Mouse (Mus musculus) spleen, postnatal 4 days (tissue): ENCODE data around the gene Tjp3.

Source experiments
- DNase-seq, 2 experiments: peaks; one replicate each; pipeline ENCODE4 v3.0.0; 2022; ENCODE audit warnings: low spot score in 2 of 2

Gene Tjp3

GRCm38 (mm10) chr10:81319741-81320549 is 28.6 kb upstream of the Tjp3 start:
- DNase-seq: peak in 1 of 2 experiments; percentile 94

- DNase-seq: no peak
These were observed 27.9 kb upstream of the Tjp3 start for GRCm38 (mm10) chr10:81319330-81319699.

DNA sequence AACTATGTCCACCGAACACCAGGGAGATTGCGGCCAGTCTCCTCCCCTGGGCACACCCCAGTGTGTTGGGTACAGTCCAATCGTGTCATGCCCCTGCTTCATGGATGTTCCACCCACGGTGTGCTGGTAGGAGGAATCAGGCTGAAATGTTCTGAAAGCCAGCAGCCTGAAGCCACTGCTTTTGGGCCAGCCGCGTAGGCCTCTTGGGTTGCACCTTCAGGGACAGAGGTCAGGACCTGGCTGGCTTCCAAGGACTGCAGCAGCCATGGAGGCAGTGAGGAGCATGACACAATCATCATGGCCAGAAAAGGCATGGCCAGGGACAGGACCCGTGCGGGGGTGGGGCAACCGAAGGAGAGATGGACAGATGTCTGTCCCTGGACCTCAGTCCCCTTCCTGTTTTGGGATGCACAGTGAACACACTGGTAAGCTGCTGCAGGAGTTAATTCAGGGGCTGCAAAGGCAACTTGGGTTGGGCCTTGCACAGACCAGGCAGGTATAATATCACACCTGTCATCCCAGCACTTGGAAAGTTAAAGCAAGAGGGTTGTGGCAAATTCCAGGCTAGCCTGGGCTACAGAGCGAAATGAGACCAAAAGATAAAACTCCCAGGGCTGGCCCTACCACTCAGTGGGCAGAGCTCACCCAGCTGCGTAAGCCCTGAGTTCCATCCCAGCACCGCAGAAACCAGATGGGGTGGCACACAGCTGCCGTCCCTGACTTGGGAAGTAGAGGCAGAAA is 27.4 kb upstream of the Tjp3 start:
- DNase-seq: no peak

GRCm38 (mm10) chr10:81317273-81317672 is 25.9 kb upstream of the Tjp3 start:
- DNase-seq: no peak

- DNase-seq: no peak
These were observed 25.1 kb upstream of the Tjp3 start for GRCm38 (mm10) chr10:81316338-81317060.

DNA sequence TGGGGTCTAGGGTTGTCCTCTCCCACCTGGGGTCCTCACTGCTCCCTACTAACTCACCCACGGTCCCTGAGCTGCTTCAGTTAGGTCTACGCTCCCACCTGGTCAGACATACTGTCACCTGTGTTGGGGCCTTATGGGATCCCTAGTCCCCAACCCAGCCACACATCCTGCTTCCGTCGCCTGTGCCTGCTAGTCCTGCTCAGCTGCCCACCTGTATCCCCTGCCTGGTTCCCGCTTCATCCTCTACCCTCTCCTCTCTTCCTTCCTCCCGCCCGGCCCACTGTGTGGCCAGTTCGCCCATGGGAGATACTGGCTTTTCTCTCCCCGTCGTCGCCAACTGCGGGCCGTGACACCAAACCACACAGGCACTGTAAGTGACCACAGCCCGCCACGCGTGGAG is 24.2 kb upstream of the Tjp3 start:
- no peak for DNase-seq

- no peak for DNase-seq
These were observed 22.8 kb upstream of the Tjp3 start for GRCm38 (mm10) chr10:81314201-81314600.

- DNase-seq: no peak
These were observed 22.2 kb upstream of the Tjp3 start for GRCm38 (mm10) chr10:81313581-81313980.

DNA sequence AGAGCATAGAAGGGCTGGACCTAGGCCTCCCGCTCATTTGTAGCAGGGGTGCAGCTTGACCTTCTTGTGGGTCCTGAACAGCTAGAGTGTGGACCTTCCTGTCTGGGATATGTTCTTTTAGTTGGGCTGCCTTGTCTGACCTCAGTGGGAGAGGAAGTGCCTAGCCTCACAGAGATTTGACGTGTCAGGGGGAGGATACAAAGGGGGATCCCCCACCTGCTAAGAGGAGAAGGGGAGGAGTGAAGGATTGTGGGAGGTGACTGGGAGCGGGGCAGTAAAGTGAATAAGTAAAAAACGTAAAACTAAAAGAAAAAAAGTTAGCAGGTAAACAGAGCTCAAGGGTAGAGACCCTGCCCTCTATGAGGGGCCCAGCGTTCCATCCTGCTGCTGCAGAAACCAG is 18.2 kb upstream of the Tjp3 start:
- no peak for DNase-seq

GRCm38 (mm10) chr10:81306837-81307682 is 15.7 kb upstream of the Tjp3 start:
- DNase-seq: no peak

GRCm38 (mm10) chr10:81306173-81306668 is 14.8 kb upstream of the Tjp3 start:
- no peak for DNase-seq

DNA sequence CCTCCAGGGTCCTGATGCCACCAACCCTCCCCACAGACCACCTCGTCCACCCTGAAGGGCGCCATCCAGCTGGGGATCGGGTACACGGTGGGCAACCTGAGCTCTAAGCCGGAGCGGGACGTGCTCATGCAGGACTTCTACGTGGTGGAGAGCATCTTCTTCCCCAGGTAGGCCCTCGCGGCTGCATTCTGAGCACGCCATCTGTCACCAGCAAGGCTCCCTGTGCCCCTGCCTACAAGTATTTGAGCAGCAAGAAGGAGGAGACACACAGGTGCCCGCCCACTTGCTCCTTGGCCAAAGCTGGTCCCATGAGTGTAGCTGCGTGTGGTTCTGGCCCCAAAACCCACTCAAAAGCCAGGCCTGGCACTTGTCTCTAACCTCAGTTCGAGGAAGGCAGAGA is 14.3 kb upstream of the Tjp3 start:
- DNase-seq: no peak

DNA sequence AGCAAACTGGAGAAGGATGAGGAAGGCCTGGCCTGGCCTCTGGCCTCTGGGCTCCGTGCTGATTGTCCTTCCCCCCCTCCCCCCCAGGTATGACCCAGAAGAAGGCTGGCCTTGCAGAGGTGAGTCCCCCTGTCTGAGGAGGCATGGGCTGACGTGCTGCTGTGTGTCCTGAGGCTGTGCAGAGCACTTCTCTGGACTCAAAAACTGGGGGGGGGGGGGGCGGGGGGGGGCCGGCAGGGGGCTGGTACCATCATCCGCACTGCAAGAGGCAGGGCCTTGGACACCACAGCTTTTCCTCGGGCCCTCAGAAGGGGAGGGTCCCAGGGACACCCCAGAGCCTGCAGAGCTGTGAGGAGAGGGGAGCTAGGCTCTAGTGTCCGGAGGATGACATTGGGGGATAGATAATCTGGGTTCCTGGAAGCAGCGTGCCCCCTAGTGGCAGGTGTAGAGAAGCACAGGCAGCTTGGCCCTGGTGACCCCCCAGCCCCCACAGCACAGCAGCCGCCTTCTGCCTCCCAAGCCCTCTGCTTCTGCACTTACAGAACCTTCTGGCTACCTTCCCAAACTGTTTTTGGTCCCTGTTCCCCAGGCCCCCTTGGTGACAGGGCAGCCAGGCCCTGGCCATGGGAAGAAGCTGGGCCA is 13.3 kb upstream of the Tjp3 start:
- DNase-seq: peak; percentile 62 to 87

DNA sequence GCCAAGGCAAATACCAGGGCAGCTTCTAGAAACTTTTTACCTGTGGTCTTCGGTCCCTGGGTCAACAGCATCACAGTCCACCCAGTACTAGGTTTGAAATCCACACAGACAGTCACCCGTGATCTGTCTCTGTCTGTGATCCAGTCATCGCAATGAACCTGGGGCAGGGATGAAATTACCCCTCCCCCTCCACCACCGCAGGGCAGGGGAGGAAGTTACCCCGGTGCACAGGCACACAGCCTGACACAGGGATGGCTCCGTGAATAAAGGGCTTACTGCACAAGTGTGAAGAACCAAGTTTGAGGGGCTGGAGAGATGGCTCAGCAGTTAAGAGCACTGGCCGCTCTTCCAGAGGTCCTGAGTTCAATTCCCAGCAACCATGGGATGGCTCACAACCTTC is 12.4 kb upstream of the Tjp3 start:
- no peak for DNase-seq

- no peak for DNase-seq
These were observed 11.9 kb upstream of the Tjp3 start for GRCm38 (mm10) chr10:81303258-81303657.

- DNase-seq: no peak
These were observed 11.4 kb upstream of the Tjp3 start for GRCm38 (mm10) chr10:81302781-81303218.

DNA sequence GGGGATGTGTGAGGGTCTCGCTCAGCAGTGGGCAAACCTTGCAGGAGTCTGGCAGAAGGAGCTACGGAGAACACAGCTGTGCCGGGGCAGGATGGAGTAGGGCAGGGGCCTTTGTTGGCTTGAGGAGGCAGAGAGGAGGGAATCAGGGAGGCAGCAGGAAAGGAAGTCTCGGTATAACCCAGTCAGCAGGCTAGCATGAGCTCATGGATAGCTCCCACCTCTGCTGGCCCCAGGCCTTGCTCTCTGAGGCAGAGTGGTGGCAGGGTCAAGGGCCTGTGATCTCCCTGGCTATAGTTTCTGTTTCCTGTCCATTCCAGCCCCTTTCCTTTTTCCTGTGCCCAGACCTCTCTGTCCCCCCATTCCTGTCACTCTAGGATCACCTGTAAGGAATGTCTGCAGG is 10.9 kb upstream of the Tjp3 start:
- no peak for DNase-seq

DNA sequence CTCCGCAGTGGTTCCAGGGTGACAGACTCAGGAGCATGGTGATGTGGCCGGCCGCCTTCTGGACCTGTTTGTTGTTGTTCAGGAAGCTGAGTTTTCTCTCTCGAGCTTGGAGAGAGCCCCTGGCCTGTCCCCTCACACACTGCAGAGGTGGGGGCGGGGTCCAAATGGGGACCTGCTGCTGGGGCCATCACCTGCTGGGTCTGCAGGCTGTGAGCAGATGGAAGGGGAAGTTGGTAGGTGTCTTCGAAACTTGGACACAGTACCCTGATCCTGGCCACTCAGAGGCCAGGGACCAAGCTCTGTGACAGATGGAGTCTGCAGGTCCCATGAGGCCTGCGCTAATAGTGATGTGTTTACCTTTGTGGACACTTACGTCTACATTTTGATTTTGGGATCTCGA is 9.9 kb upstream of the Tjp3 start:
- no peak for DNase-seq

DNA sequence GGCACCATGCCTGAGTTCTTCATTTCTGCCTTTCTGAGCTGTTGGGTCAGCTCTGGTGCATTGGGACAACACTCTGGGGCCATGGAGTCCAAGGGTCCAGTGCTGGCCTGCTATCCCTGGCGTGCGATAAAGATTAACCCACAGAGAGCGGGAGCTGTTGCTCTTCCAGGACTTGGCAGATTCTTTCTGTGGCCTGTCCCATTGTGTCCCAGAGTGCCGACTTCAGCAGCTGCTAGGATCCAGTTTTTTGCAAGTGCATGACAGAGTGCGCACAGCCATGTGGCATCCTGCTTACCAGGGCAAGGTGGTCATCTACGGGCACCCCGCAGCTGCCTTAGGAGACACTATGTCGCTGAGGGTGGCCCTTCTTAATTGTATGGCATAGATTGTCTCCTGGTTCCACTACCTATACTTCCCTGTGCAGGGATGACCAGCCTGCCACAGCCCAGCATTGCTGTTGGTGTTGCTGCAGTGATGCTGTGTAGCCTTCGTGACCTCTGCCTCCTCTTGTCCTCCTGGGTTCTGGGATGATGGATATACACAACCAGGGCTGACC is 9.0 kb upstream of the Tjp3 start:
- no peak for DNase-seq

DNA sequence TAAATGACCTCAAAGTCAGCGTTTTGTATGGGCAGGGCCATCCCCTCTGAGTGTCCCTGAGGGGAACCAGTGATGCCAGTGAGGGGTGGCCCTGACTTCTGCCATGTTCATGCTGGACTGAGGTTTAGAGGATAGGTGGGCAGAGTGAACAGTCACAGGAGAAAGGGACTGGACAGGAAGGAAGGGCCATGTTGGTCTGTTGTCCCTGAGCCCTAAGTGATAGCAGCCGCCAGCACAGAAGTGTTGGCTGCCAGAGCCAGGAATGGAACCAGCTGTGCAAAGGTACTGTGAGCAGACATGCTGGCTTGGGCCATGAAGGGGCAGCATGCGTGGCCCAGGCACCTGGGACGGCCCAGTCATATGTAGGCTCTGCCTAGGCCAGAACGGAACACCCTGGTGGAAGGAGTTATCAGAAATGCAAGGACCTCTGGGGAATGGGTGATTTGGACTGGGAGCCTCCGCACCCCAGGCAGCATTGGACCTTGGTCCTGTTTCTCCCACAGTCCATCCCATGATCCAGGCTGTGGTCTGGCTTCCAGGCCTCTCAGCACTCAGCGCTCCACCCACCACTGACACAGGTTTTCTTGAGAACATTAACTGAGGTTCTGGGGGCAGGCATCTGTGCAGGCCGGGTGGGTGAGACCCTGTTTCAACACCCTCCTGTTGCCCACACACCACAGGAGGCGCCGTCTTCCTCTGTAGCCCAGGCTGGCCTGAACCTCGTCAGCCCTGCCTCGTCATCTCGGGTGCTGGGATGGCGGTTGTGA is 8.4 kb upstream of the Tjp3 start:
- no peak for DNase-seq
